Mouse (Mus musculus) heart, embryonic 10.5 days (tissue): ENCODE data around the gene Cyp4v3. TPM values are rescaled to one million over a fixed set of nuclear protein-coding genes. Genes with fewer than 3 reads are reported as not detected.
"Not testable (repeated sequence)": the region's sequence is repeated elsewhere in the genome, so short reads cannot be mapped to it uniquely, and the experiment has no call there.

Experiments
- DNase-seq: peaks from one replicate; pipeline ENCODE4 v3.0.0-alpha.2; 2017; ENCODE audit warnings: low spot score
- H3K27ac ChIP-seq: fragments of 300-500 bp; sonication (generic); 2 replicates; pipeline ENCODE4 v1.5.1; 2016; ENCODE audit warnings: mild to moderate bottlenecking
- H3K27me3 ChIP-seq: fragments of 300-500 bp; sonication (generic); 2 replicates; pipeline ENCODE4 v1.6.1; 2016; ENCODE audit warnings: mild to moderate bottlenecking; ENCODE audit not compliant: poor library complexity, insufficient read depth, severe bottlenecking
- H3K36me3 ChIP-seq: fragments of 300-500 bp; sonication (generic); 2 replicates; pipeline ENCODE4 v1.6.1; 2016; ENCODE audit warnings: mild to moderate bottlenecking, moderate library complexity
- H3K4me1 ChIP-seq: fragments of 300-500 bp; sonication (generic); 2 replicates; pipeline ENCODE4 v1.6.1; 2016; ENCODE audit warnings: mild to moderate bottlenecking
- H3K4me3 ChIP-seq: fragments of 300-500 bp; sonication (generic); 2 replicates; pipeline ENCODE4 v1.5.1; 2016; ENCODE audit warnings: mild to moderate bottlenecking, moderate library complexity
- H3K9me3 ChIP-seq: fragments of 300-500 bp; sonication (generic); 2 replicates; pipeline ENCODE4 v1.6.1; 2016; ENCODE audit warnings: mild to moderate bottlenecking, moderate library complexity
- WGBS: fragments of 180-500 bp; shearing (Covaris S2); methylation state at CpG from one replicate; pipeline ENCODE4 v1.1.7; 2016; 5-methylcytosine and 5-hydroxymethylcytosine counted together
- polyA plus RNA-seq: library from polyadenylated mRNA; unstranded; fragments of >200 nt; fragmentation: Nextera tagmentation; extraction: Ambion mirVana; gene quantifications from 2 replicates; pipeline ENCODE4 v1.2.1, GENCODE M21; 2016

The Cyp4v3 gene
- polyA plus RNA-seq, 1 experiment from 2014 or later = 0.26 TPM

GRCm38 (mm10) chr8:45344298-45344697, 11.3 kb upstream of the Cyp4v3 start:
- Histone ChIP-seq H3K4me1 (no peaks in the 10 kb centered on the region), H3K9me3 (no peaks in the 10 kb centered on the region), H3K36me3 (peaks cover 3% of the 10 kb centered on the region; the same call in 1 of the 2 replicates), H3K4me3 (no peak overlapping the region), H3K27me3 (no peaks in the 10 kb centered on the region), H3K27ac (no peak overlapping the region)
- WGBS = 86% methylated on average over 8 of the region's 8 CpGs
- DNase-seq = no peak

GRCm38 (mm10) chr8:45341630-45342628, 8.9 kb upstream of the Cyp4v3 start:
- H3K4me1 ChIP-seq = no peaks in the 10 kb centered on the region
- peaks cover 3% of the 10 kb centered on the region; the same call in 1 of the 2 replicates for H3K36me3 ChIP-seq
- no peak for DNase-seq
- WGBS = 89% methylated on average over 12 of the region's 12 CpGs
- no peak overlapping the region for H3K27ac ChIP-seq
- H3K27me3 ChIP-seq = no peaks in the 10 kb centered on the region
- H3K4me3 ChIP-seq = no peak overlapping the region
- H3K9me3 ChIP-seq = no peaks in the 10 kb centered on the region

- Histone ChIP-seq H3K4me3 (peak overlapping the region; percentile 81), H3K4me1 (0 out of 2 replicates have a peak, but pooled peaks cover 6% of the 10 kb centered on the region), H3K36me3 (no peaks in the 10 kb centered on the region), H3K27ac (peak overlapping the region; percentile 67; the same call in 1 of the 2 replicates), H3K27me3 (0 out of 2 replicates have a peak, but pooled peaks cover 6% of the 10 kb centered on the region), H3K9me3 (no peaks in the 10 kb centered on the region)
- 2% methylated on average over 8 of the region's 8 CpGs for WGBS
- no peak for DNase-seq
Observed at GRCm38 (mm10) chr8:45333493-45333892, 477 bp upstream of the Cyp4v3 start.

GRCm38 (mm10) chr8:45330856-45331255, 2.2 kb downstream of the Cyp4v3 start:
- H3K4me1 ChIP-seq = 0 out of 2 replicates have a peak, but pooled peaks cover 6% of the 10 kb centered on the region
- H3K9me3 ChIP-seq = no peaks in the 10 kb centered on the region
- 68% methylated on average over 3 of the region's 3 CpGs for WGBS
- no peak overlapping the region for H3K27ac ChIP-seq
- no peak overlapping the region for H3K4me3 ChIP-seq
- no peak for DNase-seq
- 0 out of 2 replicates have a peak, but pooled peaks cover 6% of the 10 kb centered on the region for H3K27me3 ChIP-seq
- no peaks in the 10 kb centered on the region for H3K36me3 ChIP-seq

GRCm38 (mm10) chr8:45329206-45329980, 3.6 kb downstream of the Cyp4v3 start:
- Histone ChIP-seq H3K27ac (no peak overlapping the region), H3K4me3 (no peak overlapping the region), H3K9me3 (no peaks in the 10 kb centered on the region), H3K36me3 (no peaks in the 10 kb centered on the region), H3K27me3 (0 out of 2 replicates have a peak, but pooled peaks cover 6% of the 10 kb centered on the region), H3K4me1 (0 out of 2 replicates have a peak, but pooled peaks cover 6% of the 10 kb centered on the region)
- DNase-seq = no peak
- WGBS = 84% methylated on average over 6 of the region's 6 CpGs

- not testable (repeated sequence) for H3K27ac ChIP-seq, H3K36me3 ChIP-seq, H3K9me3 ChIP-seq, H3K4me1 ChIP-seq, H3K27me3 ChIP-seq, DNase-seq, H3K4me3 ChIP-seq
Observed at GRCm38 (mm10) chr8:45327076-45327475, 5.9 kb downstream of the Cyp4v3 start.

GRCm38 (mm10) chr8:45324151-45324550, 8.9 kb downstream of the Cyp4v3 start:
- no peaks in the 10 kb centered on the region for H3K27me3 ChIP-seq
- 86% methylated on average over 4 of the region's 4 CpGs for WGBS
- H3K4me1 ChIP-seq = no peaks in the 10 kb centered on the region
- H3K36me3 ChIP-seq = no peaks in the 10 kb centered on the region
- no peak for DNase-seq
- no peak overlapping the region for H3K4me3 ChIP-seq
- no peaks in the 10 kb centered on the region for H3K9me3 ChIP-seq
- H3K27ac ChIP-seq = no peak overlapping the region

GRCm38 (mm10) chr8:45321365-45321764, 11.7 kb downstream of the Cyp4v3 start:
- Histone ChIP-seq H3K4me1 (no peaks in the 10 kb centered on the region), H3K27me3 (no peaks in the 10 kb centered on the region), H3K4me3 (no peak overlapping the region), H3K27ac (no peak overlapping the region), H3K9me3 (no peaks in the 10 kb centered on the region), H3K36me3 (no peaks in the 10 kb centered on the region)
- 82% methylated on average over 2 of the region's 2 CpGs for WGBS
- no peak for DNase-seq

- Histone ChIP-seq H3K27me3 (no peaks in the 10 kb centered on the region), H3K4me1 (no peaks in the 10 kb centered on the region), H3K27ac (no peak overlapping the region), H3K9me3 (no peaks in the 10 kb centered on the region), H3K4me3 (no peak overlapping the region), H3K36me3 (no peaks in the 10 kb centered on the region)
- WGBS = 75% methylated on average over 1 of the region's 1 CpGs
- DNase-seq = no peak
Observed at GRCm38 (mm10) chr8:45320930-45321329, 12.1 kb downstream of the Cyp4v3 start.

GRCm38 (mm10) chr8:45310967-45311366, 22.0 kb downstream of the Cyp4v3 start:
- Histone ChIP-seq H3K4me3 (no peak overlapping the region), H3K9me3 (no peaks in the 10 kb centered on the region), H3K4me1 (no peaks in the 10 kb centered on the region), H3K27ac (no peak overlapping the region), H3K36me3 (no peaks in the 10 kb centered on the region), H3K27me3 (no peaks in the 10 kb centered on the region)
- WGBS = 88% methylated on average over 4 of the region's 4 CpGs
- no peak for DNase-seq

- no peak within 1 kb of the TSS for H3K4me3 ChIP-seq
- H3K27me3 ChIP-seq = no peaks in the 10 kb centered on the region
- 92% methylated on average over 13 of the region's 13 CpGs for WGBS
- no peak within 1 kb of the TSS for H3K27ac ChIP-seq
- H3K9me3 ChIP-seq = no peaks in the 10 kb centered on the region
- H3K36me3 ChIP-seq = no peaks in the 10 kb centered on the region
- H3K4me1 ChIP-seq = no peaks in the 10 kb centered on the region
- DNase-seq = no peak
Observed at GRCm38 (mm10) chr8:45308366-45308765, 24.6 kb downstream of the Cyp4v3 start, which contains the start of gene Gm45753. Gene Gm45753, minus strand, starts transcription at chr8:45308466.

GRCm38 (mm10) chr8:45305479-45305878, 27.5 kb downstream of the Cyp4v3 start:
- Histone ChIP-seq H3K9me3 (no peaks in the 10 kb centered on the region), H3K4me3 (no peak overlapping the region), H3K36me3 (no peaks in the 10 kb centered on the region), H3K4me1 (no peaks in the 10 kb centered on the region), H3K27me3 (no peaks in the 10 kb centered on the region), H3K27ac (no peak overlapping the region)
- WGBS = 85% methylated on average over 1 of the region's 1 CpGs
- DNase-seq = no peak

GRCm38 (mm10) chr8:45304354-45304753, 28.7 kb downstream of the Cyp4v3 start:
- Histone ChIP-seq H3K4me1 (no peaks in the 10 kb centered on the region), H3K27me3 (no peaks in the 10 kb centered on the region), H3K9me3 (no peaks in the 10 kb centered on the region), H3K36me3 (no peaks in the 10 kb centered on the region), H3K27ac (no peak overlapping the region), H3K4me3 (no peak overlapping the region)
- 77% methylated on average over 3 of the region's 3 CpGs for WGBS
- DNase-seq = no peak
